Mouse (Mus musculus) olfactory bulb, adult 2 months (tissue): ENCODE measurements around the gene Mms22l.

Experiments
- CTCF ChIP-seq: fragments of 200-500 bp; IDR thresholded peaks from 2 replicates; pipeline ENCODE4 v1.5.1; 2012; ENCODE audit warnings: low read depth, mild to moderate bottlenecking, low read length, moderate library complexity; ENCODE audit not compliant: insufficient read depth
- POLR2A ChIP-seq: fragments of 200-500 bp; IDR thresholded peaks from 2 replicates; pipeline ENCODE4 v1.6.1; 2012; ENCODE audit warnings: mild to moderate bottlenecking, low read depth, low read length, moderate library complexity; ENCODE audit not compliant: insufficient read depth

DNA sequence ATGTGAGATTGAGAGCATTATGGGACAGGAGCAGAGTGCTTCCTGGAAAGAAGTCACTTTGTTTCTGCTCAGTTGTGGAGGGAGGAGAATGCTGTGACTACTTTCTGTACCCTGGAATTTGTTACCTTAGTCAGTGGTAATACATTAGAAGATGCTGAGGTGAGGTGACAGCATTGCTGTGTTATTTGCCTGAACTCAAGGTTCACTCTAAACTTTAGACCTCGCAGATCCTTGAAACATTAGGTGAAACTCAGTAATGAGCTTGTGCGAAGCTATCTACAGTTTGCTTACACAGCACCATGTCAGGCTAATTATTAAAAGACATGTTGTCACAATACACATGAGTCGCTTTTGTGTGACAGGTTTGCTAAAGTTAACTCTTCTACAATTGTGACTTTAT, 47.2 kb downstream of the Mms22l start:
- no peak for TF ChIP-seq POLR2A
- no peak for TF ChIP-seq CTCF
